Mouse (Mus musculus): ENCODE results near the gene Ackr3.

The Ackr3 gene

GRCm38 (mm10) chr1:90260704-90261581 is 57.2 kb downstream of the Ackr3 start:
- DNase-seq: no peak

DNA sequence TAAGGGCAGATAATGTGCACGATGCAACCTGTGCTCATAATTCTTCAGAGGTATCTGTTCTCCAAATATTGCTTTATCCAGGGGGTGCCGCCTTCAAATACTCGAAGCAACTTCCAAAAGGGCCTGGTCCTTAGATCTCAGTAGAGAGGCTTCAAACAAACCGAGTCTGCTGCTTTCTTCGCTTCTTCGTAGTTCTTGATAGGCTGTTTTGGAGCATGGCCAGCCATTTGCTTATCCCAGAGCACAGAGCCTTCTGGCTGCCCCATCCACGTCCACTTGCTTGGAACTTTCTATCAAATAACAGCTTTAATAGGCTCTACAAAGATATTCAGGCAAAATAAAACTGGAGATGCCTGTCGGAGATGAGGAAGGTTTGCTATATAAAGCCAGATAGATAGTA is 58.6 kb downstream of the Ackr3 start:
- DNase-seq: no peak

Measured in cerebellum, adult 11 months (tissue).